Mouse (Mus musculus) forebrain, embryonic 16.5 days (tissue): ENCODE measurements around the gene Fbxo46. TPM values are rescaled to one million over a fixed set of nuclear protein-coding genes. Genes with fewer than 3 reads are reported as not detected.

Experiments used
- ATAC-seq: fragments of 200-750 bp; cut with Nextera tagmentation; 2 replicates; pipeline ENCODE4 v1.8.0; 2017; ENCODE audit warnings: mild to moderate bottlenecking, moderate library complexity
- H3K27ac ChIP-seq: fragments of 300-500 bp; sonication (generic); 2 replicates; pipeline ENCODE4 v1.5.1; 2014; ENCODE audit warnings: low read length, control low read depth
- H3K27me3 ChIP-seq: fragments of 300-500 bp; sonication (generic); replicated peaks from 2 replicates; pipeline ENCODE4 v1.6.1; 2014; ENCODE audit warnings: low read length; ENCODE audit not compliant: control insufficient read depth, insufficient read depth
- H3K36me3 ChIP-seq: fragments of 300-500 bp; sonication (generic); 2 replicates; pipeline ENCODE4 v1.6.1; 2014; ENCODE audit not compliant: control insufficient read depth, insufficient read depth
- H3K4me1 ChIP-seq: fragments of 300-500 bp; sonication (generic); replicated peaks from 2 replicates; pipeline ENCODE4 v1.6.1; 2014; ENCODE audit warnings: low read length; ENCODE audit not compliant: control insufficient read depth, insufficient read depth
- H3K4me2 ChIP-seq: fragments of 300-500 bp; sonication (generic); 2 replicates; pipeline ENCODE4 v1.6.1; 2014; ENCODE audit warnings: mild to moderate bottlenecking, low read length, control low read depth
- H3K4me3 ChIP-seq: fragments of 300-500 bp; sonication (generic); replicated peaks from 2 replicates; pipeline ENCODE4 v1.5.1; 2014; ENCODE audit warnings: mild to moderate bottlenecking, low read length, control low read depth
- H3K9ac ChIP-seq: fragments of 300-500 bp; sonication (generic); replicated peaks from 2 replicates; pipeline ENCODE4 v1.6.1; 2014; ENCODE audit warnings: low read depth, low read length, control low read depth
- H3K9me3 ChIP-seq: fragments of 300-500 bp; sonication (generic); 2 replicates; pipeline ENCODE4 v1.6.1; 2016; ENCODE audit warnings: low read length; ENCODE audit not compliant: control insufficient read depth
- WGBS: fragments of 180-500 bp; shearing (Covaris S2); extraction: QIAGEN DNeasy Blood & Tissue Kit; methylation state at CpG from one replicate; pipeline ENCODE4 v1.1.7; 2014; 5-methylcytosine and 5-hydroxymethylcytosine counted together
- polyA plus RNA-seq: library from polyadenylated mRNA; unstranded; fragments of >200 nt; fragmentation: Nextera tagmentation; extraction: Ambion mirVana; gene quantifications from 2 replicates; pipeline ENCODE4 v1.2.1, GENCODE M21; 2015

Fbxo46 gene
- polyA plus RNA-seq, 1 experiment from 2014 or later: 25.4 TPM

- ATAC-seq: no peak
- no peak overlapping the region for H3K4me3 ChIP-seq
- 91% methylated on average over 19 of the region's 19 CpGs for WGBS
- peaks cover 34% of the 10 kb centered on the region for H3K36me3 ChIP-seq
- H3K27me3 ChIP-seq: no peaks in the 10 kb centered on the region
- H3K4me2 ChIP-seq: no peak overlapping the region
- no peak overlapping the region for H3K9ac ChIP-seq
- peaks cover 19% of the 10 kb centered on the region for H3K4me1 ChIP-seq
- H3K9me3 ChIP-seq: no peaks in the 10 kb centered on the region
- H3K27ac ChIP-seq: no peak overlapping the region
These were observed 39.2 kb upstream of the Fbxo46 start for GRCm38 (mm10) chr7:19080451-19080950.

- no peak overlapping the region for H3K27ac ChIP-seq
- H3K4me3 ChIP-seq: no peak overlapping the region
- no peaks in the 10 kb centered on the region for H3K27me3 ChIP-seq
- no peak overlapping the region for H3K9ac ChIP-seq
- H3K9me3 ChIP-seq: no peaks in the 10 kb centered on the region
- H3K36me3 ChIP-seq: peaks cover 34% of the 10 kb centered on the region
- WGBS: 83% methylated on average over 4 of the region's 4 CpGs
- H3K4me2 ChIP-seq: no peak overlapping the region
- ATAC-seq: no peak
- H3K4me1 ChIP-seq: peaks cover 12% of the 10 kb centered on the region
These were observed 37.5 kb upstream of the Fbxo46 start for GRCm38 (mm10) chr7:19082171-19082570.

GRCm38 (mm10) chr7:19083096-19083495, 36.6 kb upstream of the Fbxo46 start:
- H3K4me1 ChIP-seq: peaks cover 2% of the 10 kb centered on the region
- H3K36me3 ChIP-seq: peaks cover 38% of the 10 kb centered on the region
- WGBS: 64% methylated on average over 6 of the region's 6 CpGs
- no peaks in the 10 kb centered on the region for H3K9me3 ChIP-seq
- H3K4me2 ChIP-seq: no peak overlapping the region
- no peak overlapping the region for H3K4me3 ChIP-seq
- no peak for ATAC-seq
- H3K27me3 ChIP-seq: no peaks in the 10 kb centered on the region
- H3K9ac ChIP-seq: no peak overlapping the region
- H3K27ac ChIP-seq: no peak overlapping the region

GRCm38 (mm10) chr7:19083701-19084100, 36.0 kb upstream of the Fbxo46 start, which contains the start of gene Dmpk:
Dmpk (plus strand) TSS chr7:19083849.
- Histone ChIP-seq H3K27ac (no peak within 1 kb of the TSS), H3K36me3 (peaks cover 33% of the 10 kb centered on the region), H3K4me2 (no peak within 1 kb of the TSS), H3K9me3 (no peaks in the 10 kb centered on the region), H3K9ac (no peak within 1 kb of the TSS), H3K4me3 (no peak within 1 kb of the TSS), H3K4me1 (no peaks in the 10 kb centered on the region; the same call in 1 of the 2 replicates), H3K27me3 (no peaks in the 10 kb centered on the region)
- no peak for ATAC-seq
- WGBS: 55% methylated on average over 10 of the region's 10 CpGs

GRCm38 (mm10) chr7:19084277-19084771, 35.3 kb upstream of the Fbxo46 start:
- Histone ChIP-seq H3K4me2 (no peak overlapping the region), H3K4me3 (no peak overlapping the region), H3K4me1 (no peaks in the 10 kb centered on the region; the same call in 1 of the 2 replicates), H3K27ac (no peak overlapping the region), H3K9me3 (no peaks in the 10 kb centered on the region), H3K9ac (no peak overlapping the region), H3K27me3 (no peaks in the 10 kb centered on the region), H3K36me3 (peaks cover 33% of the 10 kb centered on the region)
- 79% methylated on average over 6 of the region's 6 CpGs for WGBS
- ATAC-seq: no peak

- no peaks in the 10 kb centered on the region for H3K27me3 ChIP-seq
- no peak overlapping the region for H3K4me3 ChIP-seq
- no peaks in the 10 kb centered on the region for H3K9me3 ChIP-seq
- peaks cover 32% of the 10 kb centered on the region for H3K36me3 ChIP-seq
- ATAC-seq: no peak
- H3K4me2 ChIP-seq: no peak overlapping the region
- no peak overlapping the region for H3K27ac ChIP-seq
- WGBS: 23% methylated on average over 9 of the region's 9 CpGs
- H3K4me1 ChIP-seq: no peaks in the 10 kb centered on the region; the same call in 1 of the 2 replicates
- no peak overlapping the region for H3K9ac ChIP-seq
These were observed 34.7 kb upstream of the Fbxo46 start for GRCm38 (mm10) chr7:19084921-19085473.

GRCm38 (mm10) chr7:19085495-19085894, 34.2 kb upstream of the Fbxo46 start:
- 14% methylated on average over 6 of the region's 6 CpGs for WGBS
- Histone ChIP-seq H3K4me1 (no peaks in the 10 kb centered on the region; the same call in 1 of the 2 replicates), H3K27ac (no peak overlapping the region), H3K4me2 (no peak overlapping the region), H3K4me3 (no peak overlapping the region), H3K36me3 (peaks cover 29% of the 10 kb centered on the region), H3K27me3 (no peaks in the 10 kb centered on the region), H3K9ac (no peak overlapping the region), H3K9me3 (no peaks in the 10 kb centered on the region)
- no peak for ATAC-seq

GRCm38 (mm10) chr7:19086042-19086441, 33.6 kb upstream of the Fbxo46 start:
- WGBS: 18% methylated on average over 14 of the region's 14 CpGs
- ATAC-seq: no peak
- Histone ChIP-seq H3K27me3 (no peaks in the 10 kb centered on the region), H3K27ac (no peak overlapping the region), H3K9me3 (no peaks in the 10 kb centered on the region), H3K36me3 (peaks cover 29% of the 10 kb centered on the region), H3K4me3 (no peak overlapping the region), H3K9ac (no peak overlapping the region), H3K4me2 (no peak overlapping the region), H3K4me1 (no peaks in the 10 kb centered on the region; the same call in 1 of the 2 replicates)

GRCm38 (mm10) chr7:19086760-19087159, 32.9 kb upstream of the Fbxo46 start:
- WGBS: 64% methylated on average over 18 of the region's 18 CpGs
- Histone ChIP-seq H3K9me3 (no peaks in the 10 kb centered on the region), H3K4me3 (no peak overlapping the region), H3K9ac (no peak overlapping the region), H3K27me3 (no peaks in the 10 kb centered on the region), H3K27ac (no peak overlapping the region), H3K4me1 (no peaks in the 10 kb centered on the region; the same call in 1 of the 2 replicates), H3K36me3 (peaks cover 22% of the 10 kb centered on the region), H3K4me2 (no peak overlapping the region)
- ATAC-seq: no peak
